Mouse (Mus musculus) T-cell, adult 66 days (primary cell): ENCODE results near the gene Aifm1. TPM values are rescaled to one million over a fixed set of nuclear protein-coding genes. Genes with fewer than 3 reads are reported as not detected.

Experiments
- total RNA-seq, 2 experiments: library from RNA; stranded (reverse); gene quantifications; 3 replicates in 1 of 2; 4 replicates in 1 of 2; pipeline ENCODE4 v1.2.4; 2023

Gene Aifm1
- total RNA-seq: 10 to 100 TPM; 20.5 to 20.7 TPM

DNA sequence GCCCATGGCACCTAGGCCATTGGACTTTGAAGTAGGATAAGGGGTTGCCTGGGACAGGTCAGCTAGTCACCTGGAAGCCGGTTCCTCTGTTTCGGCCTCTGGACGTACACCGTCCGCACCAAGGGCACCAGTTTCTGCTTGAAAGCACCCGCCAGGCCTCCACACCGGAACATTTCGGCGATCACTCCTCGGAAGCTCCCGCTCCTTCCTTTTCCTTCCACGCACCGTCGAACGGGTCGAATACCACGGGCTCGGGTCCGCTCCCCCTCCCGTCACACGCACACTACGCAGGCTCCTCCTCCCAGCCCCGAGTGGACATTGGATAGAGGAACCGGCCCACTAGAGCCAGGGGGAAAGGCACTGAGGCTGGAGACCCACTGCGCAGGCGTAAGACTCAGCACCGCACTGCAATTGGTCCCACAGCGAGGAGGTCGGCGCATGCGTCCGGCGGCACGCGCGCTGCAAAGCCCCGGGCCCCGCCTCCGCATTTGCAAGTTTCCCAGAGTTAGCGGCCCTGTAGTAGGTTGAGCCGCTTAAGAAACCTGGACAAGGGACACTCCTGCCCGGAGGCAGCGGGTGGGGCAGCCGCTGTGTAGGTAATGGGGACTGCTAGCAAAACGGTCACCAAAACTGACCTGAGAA is at the start of gene Aifm1:
TSS of gene Aifm1 (minus strand) at position 398 of the 642 bp plus-strand sequence.

GRCm38 (mm10) chrX:48518808-48519548 is 5.6 kb upstream of the Aifm1 start, which contains the start of gene Rab33a:
Rab33a (plus strand) TSS chrX:48519285.

DNA sequence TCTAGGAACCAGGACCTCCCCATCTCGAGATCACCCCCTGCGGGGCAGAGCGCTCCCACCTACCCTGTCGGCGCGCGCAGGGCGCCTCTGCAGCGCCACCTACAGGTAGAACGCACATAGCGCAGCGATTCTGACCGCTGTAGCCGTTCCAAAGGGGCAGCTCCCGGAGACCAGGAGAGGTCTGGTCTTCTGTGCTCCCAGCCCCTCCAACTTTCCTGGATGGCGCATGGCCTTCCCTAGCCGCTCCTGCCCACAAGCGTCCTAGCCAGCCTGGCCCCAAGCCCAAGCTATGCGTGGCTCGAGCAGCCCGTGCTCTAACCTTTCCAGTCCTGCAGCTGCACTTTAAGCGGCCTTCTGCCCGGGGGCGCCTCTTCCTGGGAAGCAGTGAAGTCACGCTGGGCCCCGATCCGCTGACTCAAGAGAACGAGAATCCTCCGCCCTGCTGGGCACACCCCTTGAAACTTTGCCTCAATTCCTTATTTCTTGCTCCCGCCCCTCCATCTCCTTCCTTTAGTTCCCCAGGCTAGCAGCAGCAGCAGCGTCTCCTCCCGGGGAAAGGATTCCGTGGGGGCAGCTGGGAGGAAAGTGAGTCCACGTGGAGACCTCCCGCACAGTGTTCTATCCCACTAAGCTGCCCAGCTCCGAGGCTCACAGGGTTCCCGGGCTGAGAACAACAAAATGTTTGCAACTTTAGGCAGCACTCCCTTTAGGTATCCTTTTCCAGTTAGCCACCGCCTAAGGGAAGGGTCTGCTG is 50.4 kb downstream of the Aifm1 start, which contains the start of gene Elf4:
TSS of gene Elf4 (minus strand) at position 379 of the 754 bp plus-strand sequence.

Other genes with a start within 250 kb of the Aifm1 start
- 10 to 100 TPM; 12.8 to 13.9 TPM for gene Bcorl1, start 172.2 kb downstream of the Aifm1 start, total RNA-seq
- 100 to 1,000 TPM; 113 to 124 TPM for gene Elf4, start 50.4 kb downstream of the Aifm1 start, total RNA-seq
- gene Rab33a, start 5.7 kb upstream of the Aifm1 start, total RNA-seq: under 1 TPM in 1 of 2 experiments, not detected in 1; 0.64 TPM
- gene Zfp280c, start 80.9 kb upstream of the Aifm1 start, total RNA-seq: 10 to 100 TPM; 24.9 to 26.6 TPM
- 1 to 10 TPM; 4.5 to 5.8 TPM for gene Slc25a14, start 109.8 kb upstream of the Aifm1 start, total RNA-seq
- not detected for gene Gpr119, start 160.9 kb upstream of the Aifm1 start, total RNA-seq
- gene Rbmx2, start 181.4 kb upstream of the Aifm1 start, total RNA-seq: 10 to 100 TPM in 1 of 2 experiments, 1 to 10 TPM in 1; 8.2 to 13.9 TPM